Mouse (Mus musculus): ENCODE data around the gene Pomc. TPM values are rescaled to one million over a fixed set of nuclear protein-coding genes. Genes with fewer than 3 reads are reported as not detected.

Pomc gene
- 6.3 and 6.6 TPM in 2 replicates for polyA plus RNA-seq (2021; fragmentation: Nextera tagmentation)
- long read RNA-seq, experiment 1, partial matches to known transcripts, result 1 of 2 reads
- long read RNA-seq, experiment 1, other reads (novel, unspliced or antisense), result 1 of 2 reads
- long read RNA-seq, experiment 2, partial matches to known transcripts, result 1 of 2 reads
- long read RNA-seq, experiment 2, other reads (novel, unspliced or antisense), result 1 of 2 reads

GRCm38 (mm10) chr12:3954651-3955050 lies at the start of gene Pomc:
Gene Pomc, plus strand, starts transcription at chr12:3954951.

Other genes with a start within 250 kb of the Pomc start
- gene Dnmt3a, start 148.9 kb upstream of the Pomc start, polyA plus RNA-seq (2021; fragmentation: Nextera tagmentation), result 14.6 and 30.6 TPM in 2 replicates
- 29.4 and 35.3 TPM in 2 replicates for gene Efr3b, start 84.0 kb downstream of the Pomc start, polyA plus RNA-seq (2021; fragmentation: Nextera tagmentation)
- gene Dnajc27, start 127.6 kb downstream of the Pomc start, polyA plus RNA-seq (2021; fragmentation: Nextera tagmentation), result 38.7 and 46.2 TPM in 2 replicates
- 14.3 and 20.9 TPM in 2 replicates for gene Adcy3, start 178.2 kb downstream of the Pomc start, polyA plus RNA-seq (2021; fragmentation: Nextera tagmentation)

All from left cerebral cortex, adult 6 months (tissue).